Mouse (Mus musculus): ENCODE results near the gene Uts2.

DNA sequence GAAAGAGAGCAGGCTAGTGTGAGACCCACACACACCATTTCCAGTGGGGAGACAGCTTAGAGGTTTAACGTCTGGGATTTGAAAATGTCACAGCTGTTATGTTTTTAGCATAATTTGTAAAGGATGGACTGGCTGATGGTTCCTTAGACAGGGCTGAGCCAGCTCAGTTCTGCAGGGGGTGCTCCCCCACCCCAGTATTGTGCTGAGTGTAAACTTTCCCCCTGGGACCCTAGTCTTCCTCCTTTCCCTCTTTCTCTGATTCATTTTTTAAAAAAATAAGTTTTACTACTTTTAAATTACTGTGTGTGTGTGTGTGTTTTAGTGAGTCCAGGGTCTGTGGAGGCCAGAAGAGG, 39.8 kb upstream of the Uts2 start:
- TF ChIP-seq TBP (IDR thresholded peaks at IDR 0.05; ENCODE audit: low read depth, low read length) = no peak
- TF ChIP-seq ZNF384 (IDR thresholded peaks at IDR 0.05; ENCODE audit: low read depth, low read length) = no peak
- TF ChIP-seq POLR2AphosphoS5 (IDR thresholded peaks at IDR 0.05; ENCODE audit: borderline replicate concordance, low read depth, low read length) = no peak
- TF ChIP-seq CTCF (IDR thresholded peaks at IDR 0.05 in 2 of 3, conservative IDR thresholded peaks at IDR 0.05 in 1 of 3; ENCODE audit: control insufficient read depth in 1 of 3, insufficient read depth in 1 of 3, low read depth in 2 of 3, low read length in 3 of 3, poor library complexity in 1 of 3, severe bottlenecking in 1 of 3) = no peak
- TF ChIP-seq E2F4 (IDR thresholded peaks at IDR 0.05; ENCODE audit: borderline replicate concordance, low read depth, low read length) = no peak
- TF ChIP-seq ZKSCAN1 (IDR thresholded peaks at IDR 0.05; ENCODE audit: low read depth, low read length) = no peak
- TF ChIP-seq POLR2A (IDR thresholded peaks at IDR 0.05; ENCODE audit: control insufficient read depth in 1 of 2, insufficient read depth in 1 of 2, low read depth in 1 of 2, low read length in 2 of 2, poor library complexity in 1 of 2) = no peak
- TF ChIP-seq USF2 (IDR thresholded peaks at IDR 0.05; ENCODE audit: borderline replicate concordance in 1 of 2, insufficient read depth in 1 of 2, low read depth in 1 of 2, low read length in 2 of 2) = no peak
- no peak for TF ChIP-seq MAX (IDR thresholded peaks at IDR 0.05; ENCODE audit: low read length)
- no peak for TF ChIP-seq MAZ (IDR thresholded peaks at IDR 0.05; ENCODE audit: low read depth, low read length)
- no peak for TF ChIP-seq EP300 (IDR thresholded peaks at IDR 0.05; ENCODE audit: low read depth in 1 of 2, low read length in 2 of 2)
- no peak for TF ChIP-seq ZMIZ1 (IDR thresholded peaks at IDR 0.05; ENCODE audit: low read depth, low read length)
- no peak for TF ChIP-seq KAT2A (conservative IDR thresholded peaks at IDR 0.05; ENCODE audit: low read depth, low read length)
